Mouse (Mus musculus): ENCODE data around the gene Nol11. TPM values are rescaled to one million over a fixed set of nuclear protein-coding genes. Genes with fewer than 3 reads are reported as not detected.
"Not testable (repeated sequence)": the region's sequence is repeated elsewhere in the genome, so short reads cannot be mapped to it uniquely, and the experiment has no call there.

The Nol11 gene
- polyA plus RNA-seq, 1 experiment from 2014 or later = 50.8 TPM

GRCm38 (mm10) chr11:107143956-107144355, 45.2 kb downstream of the Nol11 start:
- not testable (repeated sequence) for H3K36me3 ChIP-seq (ENCODE audit: control insufficient read depth, insufficient read depth, low read length); H3K4me1 ChIP-seq (ENCODE audit: control insufficient read depth, insufficient read depth, low read length); H3K9ac ChIP-seq (ENCODE audit: low read depth, low read length); ATAC-seq; H3K4me2 ChIP-seq (ENCODE audit: low read length); H3K9me3 ChIP-seq (replicated peaks; ENCODE audit: control insufficient read depth, low read length, poor library complexity, severe bottlenecking); H3K27me3 ChIP-seq (ENCODE audit: control insufficient read depth, insufficient read depth, low read depth, low read length); H3K4me3 ChIP-seq (ENCODE audit: low read depth, low read length); H3K27ac ChIP-seq (ENCODE audit: low read length)
- WGBS = 93% methylated on average over 11 of the region's 11 CpGs

DNA sequence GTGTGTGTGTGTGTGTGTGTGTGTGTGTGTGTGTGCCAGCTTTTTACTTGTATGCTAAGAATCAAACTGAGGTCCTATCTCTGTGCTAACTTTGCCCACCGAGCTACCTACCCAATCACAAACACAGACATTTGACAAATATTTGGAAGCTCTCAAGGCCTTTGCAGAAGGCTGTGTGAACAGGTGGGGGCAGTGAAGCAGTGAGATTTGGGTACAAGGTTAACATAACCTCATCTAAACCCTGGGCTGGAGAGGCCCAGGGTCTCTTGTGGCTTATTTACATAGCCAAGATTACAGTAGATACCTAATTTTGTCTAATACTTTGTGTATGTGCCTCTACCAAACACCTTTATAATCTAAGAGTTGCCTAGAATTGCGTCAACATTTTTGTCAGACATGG, 46.8 kb downstream of the Nol11 start:
- WGBS = 90% methylated on average over 2 of the region's 2 CpGs
- ATAC-seq = no peak
- H3K27ac ChIP-seq (ENCODE audit: low read length) = no peak overlapping the region
- H3K4me1 ChIP-seq (ENCODE audit: control insufficient read depth, insufficient read depth, low read length) = no peaks in the 10 kb centered on the region
- no peak overlapping the region for H3K4me2 ChIP-seq (ENCODE audit: low read length)
- H3K36me3 ChIP-seq (ENCODE audit: control insufficient read depth, insufficient read depth, low read length) = no peaks in the 10 kb centered on the region
- no peak overlapping the region for H3K4me3 ChIP-seq (ENCODE audit: low read depth, low read length)
- H3K9me3 ChIP-seq (replicated peaks; ENCODE audit: control insufficient read depth, low read length, poor library complexity, severe bottlenecking) = no peaks in the 10 kb centered on the region
- no peaks in the 10 kb centered on the region for H3K27me3 ChIP-seq (ENCODE audit: control insufficient read depth, insufficient read depth, low read depth, low read length)
- H3K9ac ChIP-seq (ENCODE audit: low read depth, low read length) = no peak overlapping the region

DNA sequence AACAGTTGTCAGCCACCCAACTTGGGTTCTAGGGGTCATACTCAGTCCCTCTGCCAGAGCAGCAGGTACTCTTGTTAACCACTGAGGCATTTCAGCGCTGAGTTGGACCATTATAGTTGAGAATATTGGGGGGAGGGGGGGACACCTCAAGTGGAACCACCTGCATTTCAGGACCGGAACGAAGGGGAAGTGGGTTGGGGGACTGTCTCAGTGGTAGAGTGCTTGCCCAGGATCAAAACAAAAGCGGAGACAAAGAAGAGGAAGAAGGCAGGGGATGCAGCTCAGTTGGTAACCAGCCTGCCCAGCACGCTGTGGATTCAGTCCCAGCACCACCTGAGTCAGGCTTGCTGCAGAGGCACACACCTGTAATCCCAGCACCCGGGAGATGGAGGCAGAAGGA, 48.4 kb downstream of the Nol11 start:
- Histone ChIP-seq H3K27ac (ENCODE audit: low read length) (no peak overlapping the region), H3K9ac (ENCODE audit: low read depth, low read length) (no peak overlapping the region), H3K4me2 (ENCODE audit: low read length) (no peak overlapping the region), H3K9me3 (replicated peaks; ENCODE audit: control insufficient read depth, low read length, poor library complexity, severe bottlenecking) (no peaks in the 10 kb centered on the region), H3K4me1 (ENCODE audit: control insufficient read depth, insufficient read depth, low read length) (no peaks in the 10 kb centered on the region), H3K27me3 (ENCODE audit: control insufficient read depth, insufficient read depth, low read depth, low read length) (no peaks in the 10 kb centered on the region), H3K4me3 (ENCODE audit: low read depth, low read length) (no peak overlapping the region), H3K36me3 (ENCODE audit: control insufficient read depth, insufficient read depth, low read length) (no peaks in the 10 kb centered on the region)
- 22% methylated on average over 6 of the region's 6 CpGs for WGBS
- no peak for ATAC-seq

- no peaks in the 10 kb centered on the region for H3K4me1 ChIP-seq (ENCODE audit: control insufficient read depth, insufficient read depth, low read length)
- no peak overlapping the region for H3K4me3 ChIP-seq (ENCODE audit: low read depth, low read length)
- no peak for ATAC-seq
These were observed 50.5 kb downstream of the Nol11 start for GRCm38 (mm10) chr11:107138633-107139032.

DNA sequence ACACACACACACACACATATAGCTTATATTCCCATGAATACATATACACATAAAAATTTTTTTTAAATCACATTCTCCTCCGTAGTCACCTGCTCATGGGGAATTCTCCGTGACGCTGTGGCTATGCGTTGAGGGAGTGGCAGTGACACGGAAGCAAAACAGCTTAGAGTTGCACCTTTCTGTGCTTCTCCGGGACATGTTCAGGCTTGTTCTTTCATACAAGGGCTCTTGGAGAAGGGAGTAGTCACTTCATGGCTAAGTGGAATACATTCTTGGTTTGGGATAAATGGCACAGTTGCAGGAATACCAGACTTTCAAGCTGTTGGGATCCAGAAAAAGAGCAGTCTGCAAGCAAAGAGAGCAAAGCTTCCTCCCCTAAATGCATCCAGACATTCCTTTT, 51.6 kb downstream of the Nol11 start:
- peaks cover 2% of the 10 kb centered on the region for H3K4me1 ChIP-seq (ENCODE audit: control insufficient read depth, insufficient read depth, low read length)
- no peak overlapping the region for H3K27ac ChIP-seq (ENCODE audit: low read length)
- 95% methylated on average over 6 of the region's 6 CpGs for WGBS
- no peaks in the 10 kb centered on the region for H3K36me3 ChIP-seq (ENCODE audit: control insufficient read depth, insufficient read depth, low read length)
- no peak overlapping the region for H3K4me2 ChIP-seq (ENCODE audit: low read length)
- H3K9me3 ChIP-seq (replicated peaks; ENCODE audit: control insufficient read depth, low read length, poor library complexity, severe bottlenecking) = no peaks in the 10 kb centered on the region
- no peaks in the 10 kb centered on the region for H3K27me3 ChIP-seq (ENCODE audit: control insufficient read depth, insufficient read depth, low read depth, low read length)
- ATAC-seq = no peak
- H3K9ac ChIP-seq (ENCODE audit: low read depth, low read length) = no peak overlapping the region
- no peak overlapping the region for H3K4me3 ChIP-seq (ENCODE audit: low read depth, low read length)

More at GRCm38 (mm10) chr11:107138633-107139032, 50.5 kb downstream of the Nol11 start:
- H3K9ac ChIP-seq (ENCODE audit: low read depth, low read length) = no peak overlapping the region
- H3K27ac ChIP-seq (ENCODE audit: low read length) = no peak overlapping the region
- H3K27me3 ChIP-seq (ENCODE audit: control insufficient read depth, insufficient read depth, low read depth, low read length) = no peaks in the 10 kb centered on the region
- no peaks in the 10 kb centered on the region for H3K36me3 ChIP-seq (ENCODE audit: control insufficient read depth, insufficient read depth, low read length)
- no peak overlapping the region for H3K4me2 ChIP-seq (ENCODE audit: low read length)
- 84% methylated on average over 3 of the region's 3 CpGs for WGBS
- no peaks in the 10 kb centered on the region for H3K9me3 ChIP-seq (replicated peaks; ENCODE audit: control insufficient read depth, low read length, poor library complexity, severe bottlenecking)

DNA sequence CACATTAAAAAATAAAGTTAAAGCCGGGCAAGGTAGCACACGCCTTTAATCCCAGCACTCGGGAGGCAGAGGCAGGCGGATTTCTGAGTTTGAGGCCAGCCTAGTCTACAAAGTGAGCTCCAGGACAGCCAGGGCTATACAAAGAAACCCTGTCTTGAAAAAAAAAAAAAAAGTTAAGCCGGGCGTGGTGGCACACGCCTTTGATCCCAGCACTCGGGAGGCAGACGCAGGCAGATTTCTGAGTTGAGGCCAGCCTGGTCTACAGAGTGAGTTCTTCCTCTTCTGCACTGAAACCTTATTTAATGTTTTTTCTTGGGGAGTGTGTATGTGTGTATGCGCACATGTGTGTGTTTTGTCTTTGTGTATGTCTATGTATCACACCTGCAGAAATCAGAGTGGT, 52.7 kb downstream of the Nol11 start:
- WGBS = 96% methylated on average over 10 of the region's 10 CpGs
- not testable (repeated sequence) for H3K27me3 ChIP-seq (ENCODE audit: control insufficient read depth, insufficient read depth, low read depth, low read length); H3K4me2 ChIP-seq (ENCODE audit: low read length); H3K4me3 ChIP-seq (ENCODE audit: low read depth, low read length); H3K9ac ChIP-seq (ENCODE audit: low read depth, low read length); H3K36me3 ChIP-seq (ENCODE audit: control insufficient read depth, insufficient read depth, low read length); H3K27ac ChIP-seq (ENCODE audit: low read length); ATAC-seq; H3K4me1 ChIP-seq (ENCODE audit: control insufficient read depth, insufficient read depth, low read length); H3K9me3 ChIP-seq (replicated peaks; ENCODE audit: control insufficient read depth, low read length, poor library complexity, severe bottlenecking)

GRCm38 (mm10) chr11:107135741-107136140, 53.4 kb downstream of the Nol11 start:
- H3K4me3 ChIP-seq (ENCODE audit: low read depth, low read length) = no peak overlapping the region
- ATAC-seq = no peak
- H3K27me3 ChIP-seq (ENCODE audit: control insufficient read depth, insufficient read depth, low read depth, low read length) = no peaks in the 10 kb centered on the region
- H3K9ac ChIP-seq (ENCODE audit: low read depth, low read length) = no peak overlapping the region
- WGBS = 63% methylated on average over 3 of the region's 3 CpGs
- no peak overlapping the region for H3K27ac ChIP-seq (ENCODE audit: low read length)
- H3K4me2 ChIP-seq (ENCODE audit: low read length) = no peak overlapping the region
- peaks cover 6% of the 10 kb centered on the region for H3K4me1 ChIP-seq (ENCODE audit: control insufficient read depth, insufficient read depth, low read length)
- no peaks in the 10 kb centered on the region for H3K36me3 ChIP-seq (ENCODE audit: control insufficient read depth, insufficient read depth, low read length)
- no peaks in the 10 kb centered on the region for H3K9me3 ChIP-seq (replicated peaks; ENCODE audit: control insufficient read depth, low read length, poor library complexity, severe bottlenecking)

GRCm38 (mm10) chr11:107132426-107132825, 56.8 kb downstream of the Nol11 start:
- 0% methylated on average over 16 of the region's 16 CpGs for WGBS
- ATAC-seq = peak; percentile 63
- H3K4me3 ChIP-seq (ENCODE audit: low read depth, low read length) = peak overlapping the region; percentile 92

GRCm38 (mm10) chr11:107131749-107132421, 57.3 kb downstream of the Nol11 start, which contains the start of gene Bptf:
Gene Bptf, minus strand, starts transcription at chr11:107132127.
- Histone ChIP-seq H3K9ac (ENCODE audit: low read depth, low read length) (peak within 1 kb of the TSS; percentile 98), H3K36me3 (ENCODE audit: control insufficient read depth, insufficient read depth, low read length) (no peaks in the 10 kb centered on the region), H3K4me2 (ENCODE audit: low read length) (peak within 1 kb of the TSS; percentile 92), H3K27ac (ENCODE audit: low read length) (peak within 1 kb of the TSS; percentile 98), H3K9me3 (replicated peaks; ENCODE audit: control insufficient read depth, low read length, poor library complexity, severe bottlenecking) (no peaks in the 10 kb centered on the region), H3K4me3 (ENCODE audit: low read depth, low read length) (peak within 1 kb of the TSS; percentile 92), H3K27me3 (ENCODE audit: control insufficient read depth, insufficient read depth, low read depth, low read length) (no peaks in the 10 kb centered on the region), H3K4me1 (ENCODE audit: control insufficient read depth, insufficient read depth, low read length) (peaks cover 23% of the 10 kb centered on the region)
- peak; percentile 98 for ATAC-seq
- under 1% methylated on average over 26 of the region's 94 CpGs for WGBS

More at GRCm38 (mm10) chr11:107132426-107132825, 56.8 kb downstream of the Nol11 start:
- Histone ChIP-seq H3K4me2 (ENCODE audit: low read length) (peak overlapping the region; percentile 92), H3K9me3 (replicated peaks; ENCODE audit: control insufficient read depth, low read length, poor library complexity, severe bottlenecking) (no peaks in the 10 kb centered on the region), H3K4me1 (ENCODE audit: control insufficient read depth, insufficient read depth, low read length) (peaks cover 23% of the 10 kb centered on the region), H3K27me3 (ENCODE audit: control insufficient read depth, insufficient read depth, low read depth, low read length) (no peaks in the 10 kb centered on the region), H3K36me3 (ENCODE audit: control insufficient read depth, insufficient read depth, low read length) (no peaks in the 10 kb centered on the region), H3K27ac (ENCODE audit: low read length) (peak overlapping the region; percentile 98), H3K9ac (ENCODE audit: low read depth, low read length) (peak overlapping the region; percentile 98)

Measured in midbrain, embryonic 16.5 days (tissue).